Mouse (Mus musculus) CH12F3 (cell line): ENCODE measurements at regions not wholly inside any gene's neighbourhood (a gene's known extent, or its start where the extent isn't known, plus 50 kb on each side); places are given as distances from the start of the nearest gene placed in this dataset.

Experiments used
- in situ Hi-C: fragments of 300-500 bp; cut with MboI; formaldehyde crosslinking; loops from 2 replicates; pipeline ENCODE4 v1.14.3; 2020; ENCODE audit warnings: low sequenced_read_pairs

- in situ Hi-C loops, result no loop called here
Measured at GRCm38 (mm10) chr9:43929312-43930036, 113.7 kb upstream of the Thy1 start.

- in situ Hi-C loops, result no loop called here
Measured at GRCm38 (mm10) chr9:43930037-43930404, 113.2 kb upstream of the Thy1 start.

- in situ Hi-C loops, result no loop called here
Measured at GRCm38 (mm10) chr9:43930476-43930875, 112.7 kb upstream of the Thy1 start.

GRCm38 (mm10) chr9:43934012-43934690 lies 109.0 kb upstream of the Thy1 start:
- in situ Hi-C loops, result no loop called here

- in situ Hi-C loops, result no loop called here
Measured at GRCm38 (mm10) chr9:43934691-43935064, 108.5 kb upstream of the Thy1 start.

- in situ Hi-C loops, result no loop called here
Measured at GRCm38 (mm10) chr9:43939336-43939735, 103.8 kb upstream of the Thy1 start.

- in situ Hi-C loops, result no loop called here
Measured at GRCm38 (mm10) chr9:43942147-43942546, 101.0 kb upstream of the Thy1 start.

DNA sequence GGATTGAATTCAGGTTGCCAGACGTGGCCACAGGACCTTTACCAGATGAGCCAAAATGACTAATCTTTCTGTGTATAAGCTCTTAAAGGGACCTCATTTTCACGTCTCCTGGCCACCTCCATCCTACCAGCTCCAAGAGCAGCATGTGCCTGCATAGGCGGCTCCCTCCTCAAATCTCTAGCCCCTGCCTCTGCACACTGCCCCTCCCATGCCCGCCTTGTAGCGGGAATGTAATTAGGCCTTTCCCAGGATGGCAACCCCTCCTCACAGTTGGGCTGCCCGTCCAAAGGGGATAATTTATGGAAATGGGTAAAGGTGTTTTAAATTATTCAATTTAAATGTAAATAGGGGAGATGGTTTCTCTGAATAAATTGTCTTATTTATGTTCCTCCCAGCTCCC lies 99.7 kb upstream of the Thy1 start:
- in situ Hi-C loops, result no loop called here

- in situ Hi-C loops, result no loop called here
Measured at GRCm38 (mm10) chr9:43944816-43945741, 98.1 kb upstream of the Thy1 start.

GRCm38 (mm10) chr9:43945997-43946649 lies 97.1 kb upstream of the Thy1 start:
- in situ Hi-C loops, result no loop called here

GRCm38 (mm10) chr9:43947089-43947488 lies 96.1 kb upstream of the Thy1 start:
- in situ Hi-C loops, result no loop called here

GRCm38 (mm10) chr9:43947490-43948150 lies 95.6 kb upstream of the Thy1 start:
- in situ Hi-C loops, result no loop called here

- in situ Hi-C loops, result no loop called here
Measured at GRCm38 (mm10) chr9:43953128-43953527, 90.1 kb upstream of the Thy1 start.

DNA sequence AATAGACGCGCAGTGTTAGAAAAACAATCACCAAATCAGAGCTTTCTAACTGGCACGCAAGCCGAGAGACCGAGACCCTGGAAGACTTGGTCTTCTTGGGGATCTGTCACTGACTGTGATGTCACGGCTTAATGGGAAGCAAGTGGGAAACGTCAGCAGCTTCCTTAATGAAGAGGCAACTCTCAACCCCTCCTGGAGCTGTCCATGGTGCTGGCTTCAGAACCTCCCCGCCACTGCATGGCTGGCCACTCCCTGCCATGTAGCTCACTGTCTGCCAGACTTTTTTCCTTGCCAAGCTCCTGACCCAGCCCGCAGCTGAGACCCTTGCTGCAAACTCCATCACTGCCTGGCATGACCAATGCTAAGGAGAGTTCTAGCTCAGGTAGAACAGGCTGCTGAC lies 83.6 kb upstream of the Thy1 start:
- in situ Hi-C loops, result no loop called here

GRCm38 (mm10) chr9:43961431-43961830 lies 81.8 kb upstream of the Thy1 start:
- in situ Hi-C loops, result no loop called here

GRCm38 (mm10) chr9:43965171-43965570 lies 78.0 kb upstream of the Thy1 start:
- in situ Hi-C loops, result no loop called here

- in situ Hi-C loops, result no loop called here
Measured at GRCm38 (mm10) chr9:43965811-43966210, 77.4 kb upstream of the Thy1 start.

DNA sequence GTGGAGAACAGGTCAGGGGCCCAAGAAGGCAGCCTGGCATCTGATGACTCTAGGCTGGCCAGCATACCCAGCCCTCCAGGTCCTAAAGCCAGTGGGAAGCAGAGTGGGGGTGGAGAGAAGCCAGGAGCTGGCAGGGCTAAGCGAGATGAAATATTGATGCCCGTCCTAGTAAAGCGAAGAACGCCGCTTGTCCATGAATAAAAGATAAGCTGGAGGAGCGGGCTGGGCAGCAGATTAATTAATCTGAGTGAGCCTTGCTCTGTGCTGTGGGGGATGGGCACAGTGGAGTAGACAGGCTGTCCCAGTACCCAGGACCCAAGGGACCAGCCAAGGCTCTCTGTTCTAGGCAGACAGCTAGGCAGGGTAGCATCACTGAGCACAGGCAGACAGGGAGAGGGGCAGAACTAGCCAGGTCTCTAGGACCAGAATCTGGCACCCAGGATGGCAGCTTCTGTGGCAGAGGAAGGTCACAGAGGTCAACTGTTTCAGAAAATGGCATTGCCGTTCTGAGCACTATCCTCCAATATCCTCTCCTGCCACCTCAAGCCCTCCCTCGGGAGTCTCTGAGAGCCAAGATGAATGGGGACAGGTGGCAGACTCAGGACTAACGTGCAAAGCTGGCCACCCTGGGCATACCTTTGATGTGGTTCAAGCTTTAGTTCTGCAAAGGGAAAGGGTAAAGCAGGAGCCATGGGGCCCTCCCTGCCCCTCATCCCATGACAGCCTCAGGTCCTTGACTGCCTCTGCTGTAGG lies 73.0 kb upstream of the Thy1 start:
- in situ Hi-C loops, result no loop called here

DNA sequence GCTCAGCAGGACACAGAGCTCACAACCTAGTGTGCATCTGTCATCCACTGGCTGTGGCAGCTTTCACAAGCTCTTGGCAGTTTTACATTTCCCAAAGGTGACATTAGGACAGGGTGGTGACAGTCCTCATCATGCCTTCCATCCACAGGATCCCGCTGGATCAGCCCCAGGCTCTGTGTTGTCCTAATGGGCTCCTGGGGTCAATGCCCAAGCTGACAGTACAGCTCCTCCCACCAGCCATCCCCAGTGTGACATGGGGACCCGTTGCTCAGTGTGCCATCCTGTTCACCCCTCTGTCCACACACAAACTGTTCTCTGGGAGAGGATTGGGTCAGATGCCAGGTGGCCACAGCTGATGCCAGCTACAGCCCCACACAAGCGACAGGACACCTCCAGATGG lies 72.3 kb upstream of the Thy1 start:
- in situ Hi-C loops, result no loop called here

GRCm38 (mm10) chr9:43972290-43972689 lies 70.9 kb upstream of the Thy1 start:
- in situ Hi-C loops, result no loop called here
